Mouse (Mus musculus) olfactory bulb, adult 2 months (tissue): ENCODE measurements at regions not wholly inside any gene's neighbourhood (a gene's known extent, or its start where the extent isn't known, plus 50 kb on each side); places are given as distances from the start of the nearest gene placed in this dataset.

Experiments
- H3K27ac ChIP-seq: fragments of 200-500 bp; 2 replicates; pipeline ENCODE4 v1.5.1; 2012; ENCODE audit warnings: low read depth, low read length; ENCODE audit not compliant: insufficient read depth
- H3K4me1 ChIP-seq: fragments of 200-500 bp; 2 replicates; pipeline ENCODE4 v1.6.1; 2012; ENCODE audit warnings: low read length; ENCODE audit not compliant: control insufficient read depth, insufficient read depth
- H3K4me3 ChIP-seq: fragments of 200-500 bp; 2 replicates; pipeline ENCODE4 v1.5.1; 2012; ENCODE audit warnings: mild to moderate bottlenecking, low read depth, low read length, moderate library complexity; ENCODE audit not compliant: insufficient read depth
- CTCF ChIP-seq: fragments of 200-500 bp; IDR thresholded peaks from 2 replicates; pipeline ENCODE4 v1.5.1; 2012; ENCODE audit warnings: low read depth, mild to moderate bottlenecking, low read length, moderate library complexity; ENCODE audit not compliant: insufficient read depth
- POLR2A ChIP-seq: fragments of 200-500 bp; IDR thresholded peaks from 2 replicates; pipeline ENCODE4 v1.6.1; 2012; ENCODE audit warnings: mild to moderate bottlenecking, low read depth, low read length, moderate library complexity; ENCODE audit not compliant: insufficient read depth
- WGBS: fragments of 180-500 bp; shearing (Covaris S2); methylation state at CpG from one replicate; pipeline ENCODE4 v1.1.7; 2018; 5-methylcytosine and 5-hydroxymethylcytosine counted together

DNA sequence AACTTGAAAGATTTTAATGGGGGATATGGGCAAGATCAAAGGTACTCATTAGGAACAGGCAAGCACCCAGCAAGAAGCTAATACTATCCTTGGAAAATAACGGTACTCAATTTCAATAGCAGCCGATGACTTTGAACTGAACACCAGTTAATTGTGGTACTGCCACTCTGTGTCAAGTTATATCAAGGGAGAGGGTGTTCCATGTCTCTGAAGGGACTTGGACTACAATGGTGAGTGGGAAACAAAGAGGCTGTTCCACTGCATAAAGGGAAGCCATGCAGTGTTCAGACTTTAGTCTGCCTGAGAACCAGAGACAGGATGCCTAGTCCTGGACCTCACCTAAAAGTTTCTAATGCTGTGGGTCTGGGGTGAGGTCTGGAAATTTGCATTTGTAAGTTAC lies 531.6 kb downstream of the Tm4sf1 start:
- WGBS = 22% methylated on average over 2 of the region's 2 CpGs

DNA sequence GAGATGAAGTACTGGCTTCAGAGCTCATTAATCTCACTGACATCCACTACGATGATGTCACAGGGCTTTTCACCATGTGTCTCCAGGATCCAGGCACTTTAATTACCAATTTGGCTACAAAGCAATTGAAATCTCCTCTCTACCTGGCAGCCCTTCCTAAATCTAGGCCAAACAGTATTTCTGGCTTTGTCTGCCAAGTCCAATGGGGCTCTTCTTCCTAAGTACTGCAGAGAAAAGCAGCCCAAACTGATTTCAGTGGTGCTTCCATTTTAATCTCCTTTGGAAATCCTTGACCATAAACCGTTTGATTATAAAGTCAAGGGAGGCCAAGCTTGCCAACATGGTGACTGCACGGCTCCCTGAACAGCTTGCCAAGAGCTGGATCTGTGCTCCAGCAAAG lies 534.7 kb downstream of the Tm4sf1 start:
- 60% methylated on average over 3 of the region's 3 CpGs for WGBS
- Histone ChIP-seq H3K4me1 (no peaks in the 10 kb centered on the region), H3K27ac (no peak overlapping the region), H3K4me3 (no peak overlapping the region)
- no peak for TF ChIP-seq POLR2A
- no peak for TF ChIP-seq CTCF

More for the DNA sequence above, 531.6 kb downstream of the Tm4sf1 start:
- H3K4me3 ChIP-seq = no peak overlapping the region
- no peaks in the 10 kb centered on the region for H3K4me1 ChIP-seq
- no peak overlapping the region for H3K27ac ChIP-seq
- no peak for TF ChIP-seq POLR2A
- TF ChIP-seq CTCF = no peak

DNA sequence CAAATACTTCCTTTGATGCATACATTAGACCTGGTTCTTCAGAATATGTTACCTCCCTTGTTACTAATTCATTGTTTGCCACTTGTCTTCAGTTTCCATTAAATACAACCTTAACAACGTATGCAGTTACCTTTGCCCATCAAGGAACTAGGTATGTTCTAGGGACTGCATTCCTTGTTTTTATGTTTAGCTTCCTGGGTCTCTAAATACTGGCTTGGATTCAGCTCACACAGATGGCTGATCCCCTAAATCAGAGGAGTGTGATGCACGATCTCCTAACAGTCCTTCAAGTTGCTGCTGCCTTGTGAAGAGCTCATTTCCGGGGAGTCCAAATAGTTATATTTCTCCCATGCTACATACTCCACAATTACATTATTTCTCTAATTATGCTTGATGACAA lies 537.5 kb downstream of the Tm4sf1 start:
- TF ChIP-seq CTCF (no peak), POLR2A (no peak)
- no peaks in the 10 kb centered on the region for H3K4me1 ChIP-seq
- 88% methylated on average over 3 of the region's 3 CpGs for whole genome bisulfite sequencing
- H3K4me3 ChIP-seq = no peak overlapping the region
- H3K27ac ChIP-seq = no peak overlapping the region

DNA sequence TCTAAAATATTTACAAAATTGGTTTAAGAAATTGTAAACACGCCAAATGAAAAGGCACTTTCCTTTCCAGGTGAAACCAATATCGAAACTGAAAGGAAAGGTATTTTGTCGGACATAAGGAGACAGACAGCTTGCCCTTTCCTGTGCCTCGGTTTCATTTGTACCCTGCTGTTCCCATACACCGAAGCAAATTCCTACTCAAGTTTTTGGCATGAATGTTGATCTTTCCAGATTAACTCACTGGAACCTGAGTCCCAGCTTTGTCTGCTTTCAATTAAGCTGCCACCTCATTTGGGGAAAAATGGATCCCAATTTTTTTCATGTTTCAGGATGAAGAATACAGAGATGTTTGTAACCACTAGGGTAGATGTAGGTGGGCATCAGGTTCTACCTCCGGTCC lies 537.9 kb downstream of the Tm4sf1 start:
- Histone ChIP-seq H3K4me1 (no peaks in the 10 kb centered on the region), H3K27ac (no peak overlapping the region), H3K4me3 (no peak overlapping the region)
- TF ChIP-seq POLR2A (no peak), CTCF (no peak)
- 87% methylated on average over 6 of the region's 6 CpGs for WGBS

DNA sequence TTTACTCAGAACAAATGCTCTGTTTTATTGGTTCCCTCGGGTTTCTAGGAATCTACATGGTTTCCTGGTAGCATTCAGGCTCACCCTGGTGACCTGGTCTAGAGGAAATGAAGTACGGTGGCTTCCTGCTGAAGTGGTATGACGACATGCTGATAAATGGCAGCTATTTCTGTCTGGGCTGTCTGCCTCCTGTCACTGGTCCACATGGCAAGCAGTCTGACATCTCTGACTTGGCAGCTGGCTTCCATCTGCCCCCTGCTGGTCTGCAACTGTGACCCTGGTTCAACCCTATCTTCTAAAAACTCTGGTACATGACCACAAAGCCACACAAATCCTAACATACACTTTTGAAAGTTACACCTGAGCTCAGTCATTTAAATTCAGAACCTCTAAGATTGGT lies 548.1 kb downstream of the Tm4sf1 start:
- 45% methylated on average over 3 of the region's 3 CpGs for WGBS
- TF ChIP-seq POLR2A = no peak
- TF ChIP-seq CTCF = no peak
- no peak overlapping the region for H3K27ac ChIP-seq
- H3K4me3 ChIP-seq = no peak overlapping the region
- H3K4me1 ChIP-seq = no peaks in the 10 kb centered on the region

DNA sequence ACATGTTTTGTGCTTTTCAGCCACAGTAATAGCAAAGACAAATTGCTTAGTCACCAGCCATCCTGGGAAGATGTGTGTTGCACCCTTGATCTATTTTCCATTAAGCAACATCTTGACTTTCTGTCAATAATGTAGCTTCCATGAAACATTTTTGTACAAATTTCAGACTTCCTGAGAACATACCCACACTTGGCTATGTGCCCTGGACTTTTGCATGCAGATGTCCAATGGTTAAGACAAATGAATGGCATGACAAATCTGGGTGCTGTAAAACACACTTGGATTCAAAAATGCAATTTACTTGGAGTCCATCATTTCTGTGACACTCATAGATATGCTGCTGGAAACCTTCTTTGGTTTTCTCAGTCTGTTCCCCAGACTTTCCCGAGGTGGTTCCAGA lies 549.9 kb downstream of the Tm4sf1 start:
- TF ChIP-seq CTCF (no peak), POLR2A (no peak)
- Histone ChIP-seq H3K4me1 (no peaks in the 10 kb centered on the region), H3K27ac (no peak overlapping the region), H3K4me3 (no peak overlapping the region)
- WGBS = 66% methylated on average over 1 of the region's 1 CpGs

DNA sequence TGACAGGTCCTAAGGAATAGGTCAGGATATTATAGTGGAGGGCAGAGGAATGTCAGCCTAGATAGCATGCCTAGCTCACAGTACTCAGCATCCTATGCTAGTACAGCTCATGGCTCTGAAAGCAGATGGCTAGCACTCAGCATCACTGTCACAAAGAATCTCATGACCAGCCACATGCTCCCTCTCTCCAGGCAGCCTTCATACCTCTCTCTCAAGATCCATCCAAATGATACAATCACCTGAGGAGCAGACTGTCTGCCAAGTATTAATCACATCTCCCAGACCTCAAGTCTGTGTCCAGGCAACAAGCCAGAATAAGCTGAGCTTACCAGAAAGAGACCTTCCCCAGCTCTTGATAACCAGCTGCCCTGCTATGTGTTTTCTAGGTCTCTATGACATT lies 557.4 kb upstream of the Nbea start:
- Histone ChIP-seq H3K27ac (no peak overlapping the region), H3K4me3 (no peak overlapping the region), H3K4me1 (no peaks in the 10 kb centered on the region)
- TF ChIP-seq POLR2A (no peak), CTCF (no peak)

DNA sequence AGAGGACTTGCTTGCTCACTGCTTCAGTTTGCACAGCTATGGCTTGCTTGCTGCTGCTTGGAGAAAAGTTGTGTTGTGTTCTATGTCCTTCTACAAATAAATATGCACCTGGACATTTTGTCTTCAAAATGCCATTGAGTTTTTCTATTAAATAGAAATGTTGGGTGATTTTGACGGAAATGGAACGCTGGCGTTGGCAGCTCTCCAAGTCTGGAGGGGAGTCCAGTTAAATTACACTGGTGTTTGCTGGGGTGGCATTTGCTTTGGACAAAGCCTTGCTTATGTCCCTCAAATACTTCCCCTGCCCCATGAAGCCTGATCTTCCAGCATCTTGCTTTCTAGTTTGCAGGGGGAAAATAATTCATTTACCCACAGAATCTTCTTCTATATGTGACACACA lies 556.0 kb upstream of the Nbea start:
- no peak overlapping the region for H3K27ac ChIP-seq
- no peaks in the 10 kb centered on the region for H3K4me1 ChIP-seq
- H3K4me3 ChIP-seq = no peak overlapping the region
- WGBS = 55% methylated on average over 3 of the region's 3 CpGs
- TF ChIP-seq POLR2A = no peak
- no peak for TF ChIP-seq CTCF

DNA sequence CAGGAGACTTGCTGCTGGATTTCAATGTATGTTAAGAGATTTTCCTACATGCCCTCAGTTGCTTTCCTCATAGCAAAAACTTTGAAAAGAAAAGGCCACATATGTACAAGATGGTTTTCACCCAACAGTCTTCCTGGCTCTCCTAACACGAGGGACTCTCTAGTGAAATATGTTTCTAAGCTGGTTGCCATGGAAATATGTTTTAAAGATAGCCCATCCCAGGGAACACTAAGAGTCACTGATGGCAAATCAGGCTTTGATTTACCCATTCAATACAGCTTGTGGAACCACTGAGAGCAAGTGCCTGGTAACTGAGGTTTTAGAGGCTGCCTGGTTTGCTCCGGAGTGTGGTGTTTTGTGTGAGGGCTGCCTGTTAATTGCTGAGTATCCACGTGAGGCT lies 547.3 kb upstream of the Nbea start:
- no peak overlapping the region for H3K27ac ChIP-seq

DNA sequence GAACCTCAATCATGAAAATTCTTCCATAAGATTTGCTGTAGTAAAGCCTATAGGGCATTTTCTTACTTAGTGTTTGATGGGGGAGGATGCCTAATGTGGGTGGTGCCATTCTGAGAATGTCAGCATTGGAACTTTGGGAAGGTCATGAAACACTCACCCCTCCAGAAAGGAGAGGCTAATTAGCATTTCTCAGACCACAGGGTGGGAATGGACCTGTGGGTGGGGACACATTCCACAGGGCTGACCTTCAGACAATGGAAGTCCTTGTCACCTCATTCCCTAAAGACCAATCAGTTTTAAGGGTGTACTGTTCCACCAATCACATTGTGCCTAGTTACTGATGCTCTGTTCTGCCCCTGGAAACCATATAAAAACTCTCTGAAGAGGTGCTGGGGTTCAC lies 541.5 kb upstream of the Nbea start:
- Histone ChIP-seq H3K4me3 (no peak overlapping the region), H3K4me1 (no peaks in the 10 kb centered on the region), H3K27ac (no peak overlapping the region)
- TF ChIP-seq POLR2A = no peak
- no peak for TF ChIP-seq CTCF

More for the DNA sequence above, 547.3 kb upstream of the Nbea start:
- 52% methylated on average over 3 of the region's 3 CpGs for WGBS
- no peak for TF ChIP-seq CTCF
- no peak overlapping the region for H3K4me3 ChIP-seq
- H3K4me1 ChIP-seq = no peaks in the 10 kb centered on the region

DNA sequence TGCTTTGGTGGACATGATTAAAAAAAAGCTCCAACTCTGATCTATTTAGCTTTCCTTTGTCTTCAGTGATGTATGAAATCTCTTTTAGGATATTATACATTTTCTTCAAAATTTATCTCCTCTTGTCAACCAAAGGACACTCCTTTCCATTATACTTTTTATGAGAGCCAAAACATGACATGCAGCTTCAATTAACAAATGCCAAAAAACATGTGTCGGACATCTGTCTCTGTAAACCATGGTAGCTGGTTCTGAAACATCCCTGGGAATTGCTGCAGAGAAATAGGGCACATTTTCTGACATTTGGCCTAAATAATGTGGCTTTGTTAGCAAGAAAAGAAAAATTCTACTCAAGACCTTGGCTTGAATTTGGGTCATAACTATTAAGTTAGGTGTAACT lies 524.8 kb upstream of the Nbea start:
- no peak overlapping the region for H3K27ac ChIP-seq
- no peak for TF ChIP-seq CTCF
- no peak for TF ChIP-seq POLR2A
- 93% methylated on average over 1 of the region's 1 CpGs for WGBS
- no peak overlapping the region for H3K4me3 ChIP-seq
- H3K4me1 ChIP-seq = no peaks in the 10 kb centered on the region
